Mouse (Mus musculus) lung, postnatal 0 days (tissue): ENCODE data around the gene Guca2b.

Experiments
- CTCF ChIP-seq: IDR thresholded peaks from 2 replicates; pipeline ENCODE4 v1.5.1; 2016; ENCODE audit warnings: antibody characterized with exemption, mild to moderate bottlenecking
- EP300 ChIP-seq: IDR thresholded peaks from 2 replicates; pipeline ENCODE4 v1.6.1; 2016; ENCODE audit warnings: antibody characterized with exemption, mild to moderate bottlenecking, control low read depth

DNA sequence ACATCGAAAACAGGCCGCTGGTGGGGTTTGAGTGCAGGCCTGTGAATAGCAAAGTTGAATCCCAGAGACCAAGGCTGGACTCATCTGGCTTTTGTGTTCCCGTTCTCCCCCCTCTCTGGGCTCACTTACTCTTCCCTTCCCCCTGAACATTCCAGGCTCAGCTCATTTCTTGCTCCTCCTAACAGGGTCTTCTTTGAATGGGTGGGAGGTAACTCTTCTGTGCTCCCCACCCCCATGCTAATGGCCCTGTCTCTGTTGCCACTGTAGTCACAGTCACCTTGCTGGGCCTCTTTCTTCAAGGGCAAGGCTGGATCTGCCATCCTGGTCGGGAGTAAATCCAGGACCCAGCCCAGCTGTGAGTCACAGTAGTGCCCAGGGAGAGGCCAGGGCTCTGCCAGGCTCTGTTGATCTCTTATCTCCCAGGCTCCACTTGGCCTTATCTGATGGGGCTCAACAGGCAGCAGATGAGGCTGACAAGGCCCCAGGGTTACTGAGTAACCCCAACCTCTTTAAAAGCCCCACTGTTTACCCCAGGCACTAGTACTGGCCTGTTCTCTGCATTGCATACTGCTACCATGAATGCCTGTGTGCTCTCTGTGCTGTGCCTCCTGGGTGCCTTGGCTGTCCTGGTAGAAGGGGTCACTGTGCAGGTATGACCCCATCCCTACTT lies 21.4 kb downstream of the Guca2b start, which contains the start of gene Guca2a:
- TF ChIP-seq CTCF (no peak), EP300 (peak; percentile 39; the same call in 1 of the 2 replicates)
